Mouse (Mus musculus) CH12.LX (cell line): Measurements from ENCODE around the gene Rbm33.

ENCODE experiments used
- CTCF ChIP-seq, 2 experiments: IDR thresholded peaks in 1 of 2; conservative IDR thresholded peaks in 1 of 2; 2 replicates each; pipeline ENCODE4 v1.5.1; 2011 to 2012; ENCODE audit warnings: low read depth in 2 of 2, low read length in 2 of 2, improper control_type of control experiment in 1 of 2, inconsistent platforms in 1 of 2, mild to moderate bottlenecking in 1 of 2, moderate library complexity in 1 of 2
- E2F4 ChIP-seq: IDR thresholded peaks from 2 replicates; pipeline ENCODE4 v1.6.1; 2011; ENCODE audit warnings: low read depth, low read length, improper control_type of control experiment; ENCODE audit not compliant: insufficient replicate concordance
- EP300 ChIP-seq: IDR thresholded peaks from 2 replicates; pipeline ENCODE4 v1.6.1; 2011; ENCODE audit warnings: low read length, improper control_type of control experiment
- HCFC1 ChIP-seq: IDR thresholded peaks from 2 replicates; pipeline ENCODE4 v1.6.1; 2012; ENCODE audit warnings: low read depth, mild to moderate bottlenecking, inconsistent platforms, low read length, improper control_type of control experiment
- IRF4 ChIP-seq: IDR thresholded peaks from 2 replicates; pipeline ENCODE4 v1.6.1; 2014; ENCODE audit warnings: low read depth, mild to moderate bottlenecking, inconsistent platforms, low read length, improper control_type of control experiment
- POLR2A ChIP-seq: IDR thresholded peaks from 2 replicates; pipeline ENCODE4 v1.6.1; 2011; ENCODE audit warnings: low read depth, mild to moderate bottlenecking, improper control_type of control experiment, low read length
- ZKSCAN1 ChIP-seq: IDR thresholded peaks from 2 replicates; pipeline ENCODE4 v1.6.1; 2012; ENCODE audit warnings: low read depth, inconsistent platforms, low read length, improper control_type of control experiment, borderline replicate concordance

- TF ChIP-seq HCFC1 (no peak), POLR2A (no peak), CTCF (conservative IDR thresholded peaks at IDR 0.05 in 1 of 2, IDR thresholded peaks at IDR 0.05 in 1 of 2; ENCODE audit: low read depth in 2 of 2, low read length in 2 of 2) (no peak), ZKSCAN1 (no peak), E2F4 (no peak), EP300 (no peak), IRF4 (no peak)
Observed at GRCm38 (mm10) chr5:28317253-28317916, 464 bp downstream of the Rbm33 start.
